In genomic region chr2:165633011-165633785, GRCm38 (mm10) we compare ENCODE assay signal across 12 mouse cellular contexts. TPM values are rescaled to one million over a fixed set of nuclear protein-coding genes. Genes with fewer than 3 reads are reported as not detected.
DNase-seq lines count a peak whose midpoint lies in the region; ATAC-seq lines count a peak whose summit lies in the region.
"Had no signal": no experiment of that assay in that cellular context is flagged by ENCODE, and none has a peak within 500 bp of the region (broad histone marks: within the 10 kb centered on the region; RNA-seq: fewer than 3 reads in every experiment).

No protein-coding gene starts in this region.

- peaks cover 3% of the 10 kb centered on the region; the same call in 1 of the 2 replicates for H3K4me1 ChIP-seq in lung, embryonic 16.5 days (replicated peaks; ENCODE audit: control insufficient read depth, insufficient read depth, low read length)
- H3K4me1 ChIP-seq in heart, embryonic 10.5 days = no peaks in the 10 kb centered on the region; the same call in 1 of the 2 replicates

- no peak overlapping the region for H3K4me3 ChIP-seq in lung, embryonic 16.5 days (ENCODE audit: low read length)
- H3K4me3 ChIP-seq in heart, embryonic 10.5 days = no peak overlapping the region
- H3K4me3 ChIP-seq: heart, adult 2 months; neural tube, embryonic 12.5 days had no signal

- peak; percentile 51 for DNase-seq in adrenal gland, postnatal 10 days
- DNase-seq in adrenal gland, adult 18-20 months (ENCODE audit: low spot score in 2 of 2) = no peak
- peak; percentile 48 for DNase-seq in 3134 (ENCODE audit: extremely low read depth, insufficient read length, low spot score)
- DNase-seq in cerebellum, postnatal 14 days = peak; percentile 64 to 75
- no peak for DNase-seq in embryo, embryonic 9.5 days (ENCODE audit: extremely low spot score)
- no peak for DNase-seq in heart, embryonic 10.5 days (ENCODE audit: low spot score)
- no peak for DNase-seq in right cerebral cortex, postnatal 25 days
- DNase-seq: adrenal gland, adult 2 months had no signal

- no peaks in the 10 kb centered on the region for H3K9me3 ChIP-seq in lung, embryonic 16.5 days (ENCODE audit: control insufficient read depth, low read length)
- H3K9me3 ChIP-seq in heart, embryonic 10.5 days = no peaks in the 10 kb centered on the region

- 43% methylated on average over 11 of the region's 11 CpGs for WGBS in lung, embryonic 16.5 days
- WGBS in heart, embryonic 10.5 days = 73% methylated on average over 11 of the region's 11 CpGs

- H3K27ac ChIP-seq in lung, embryonic 16.5 days (ENCODE audit: low read length) = peak overlapping the region; percentile 65
- H3K27ac ChIP-seq in heart, embryonic 10.5 days = no peak overlapping the region
- H3K27ac ChIP-seq: heart, adult 2 months; neural tube, embryonic 12.5 days had no signal

- H3K36me3 ChIP-seq in lung, embryonic 16.5 days (ENCODE audit: control insufficient read depth, insufficient read depth, low read length) = no peaks in the 10 kb centered on the region
- no peaks in the 10 kb centered on the region for H3K36me3 ChIP-seq in heart, embryonic 10.5 days
- H3K36me3 ChIP-seq: neural tube, embryonic 12.5 days had no signal

- ATAC-seq in lung, embryonic 16.5 days (ENCODE audit: low read depth) = peak; percentile 87

- no peaks in the 10 kb centered on the region for H3K27me3 ChIP-seq in lung, embryonic 16.5 days (ENCODE audit: control insufficient read depth, insufficient read depth, low read depth, low read length)
- peaks cover 11% of the 10 kb centered on the region for H3K27me3 ChIP-seq in heart, embryonic 10.5 days (ENCODE audit: insufficient read depth, poor library complexity, severe bottlenecking)
- H3K27me3 ChIP-seq: neural tube, embryonic 12.5 days had no signal

- H3K9ac ChIP-seq in lung, embryonic 16.5 days (ENCODE audit: low read length) = no peak overlapping the region
- H3K9ac ChIP-seq: neural tube, embryonic 12.5 days had no signal

- no peak overlapping the region for H3K4me2 ChIP-seq in lung, embryonic 16.5 days (ENCODE audit: low read depth, low read length)
- H3K4me2 ChIP-seq: midbrain, embryonic 11.5 days; neural tube, embryonic 12.5 days had no signal

RNA-seq across cellular contexts. Expression of gene Eya2, which starts 38.4 kb away (rescaled TPM):
- total RNA-seq in adrenal gland, postnatal 10 days (2021) = 1 to 10 TPM; 3.5 to 4.7 TPM
- 1 to 10 TPM; 4.4 to 5.9 TPM for total RNA-seq in adrenal gland, adult 18-20 months (2021)
- polyA plus RNA-seq in lung, embryonic 16.5 days (2015; fragmentation: Nextera tagmentation; extraction: Ambion mirVana) = 6.0 and 6.9 TPM in 2 replicates
- 0.34 and 1.7 TPM in 2 replicates for polyA plus RNA-seq in heart, embryonic 10.5 days (2016; fragmentation: Nextera tagmentation; extraction: Ambion mirVana)

Comparison
In these comparisons a context has a peak if more than half of its experiments do, and no peak if none do; other contexts are left out.
1. DNase-seq: peak in adrenal gland, postnatal 10 days (single experiment), 3134 (single experiment) and cerebellum, postnatal 14 days (2 of 2); none in adrenal gland, adult 18-20 months (0 of 2), embryo, embryonic 9.5 days (single experiment), heart, embryonic 10.5 days (single experiment) and right cerebral cortex, postnatal 25 days (single experiment).